Mouse (Mus musculus) right cerebral cortex, postnatal 10 days (tissue): ENCODE results near the gene Fam25c.
"Not testable (repeated sequence)": the region's sequence is repeated elsewhere in the genome, so short reads cannot be mapped to it uniquely, and the experiment has no call there.

ENCODE experiments used
- DNase-seq, 2 experiments: peaks; one replicate each; pipeline ENCODE4 v3.0.0; 2021; ENCODE audit warnings: low spot score in 2 of 2

Fam25c gene

GRCm38 (mm10) chr14:34355301-34355700 is at the start of gene Fam25c:
TSS of gene Fam25c (minus strand) at chr14:34355433.
- DNase-seq = no peak

DNA sequence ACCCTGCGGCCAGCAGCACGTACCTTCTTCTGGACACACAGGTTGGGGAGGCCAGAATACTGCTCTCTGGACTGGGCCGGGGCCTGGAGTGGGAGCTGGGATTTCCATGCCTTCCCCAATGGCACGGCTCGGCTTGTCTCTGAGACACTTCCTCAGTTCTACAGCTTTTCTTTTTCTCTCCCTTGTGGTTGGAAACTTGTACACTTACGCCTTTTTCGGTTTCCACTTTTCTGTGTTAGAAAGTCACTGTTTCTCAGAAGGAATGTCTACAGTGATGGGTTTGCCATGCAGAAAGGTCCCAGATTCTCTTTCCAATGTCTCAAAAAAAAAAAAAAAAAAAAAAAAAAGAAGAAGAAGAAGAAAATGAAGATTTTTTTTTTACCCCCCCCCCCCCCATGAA is 48.2 kb upstream of the Fam25c start:
- DNase-seq = no peak

- no peak for DNase-seq
Measured at GRCm38 (mm10) chr14:34402871-34403270, 47.6 kb upstream of the Fam25c start.

- peak; percentile 48 to 70 for DNase-seq
Measured at GRCm38 (mm10) chr14:34401135-34401534, 45.9 kb upstream of the Fam25c start.

- DNase-seq = no peak
Measured at GRCm38 (mm10) chr14:34400021-34400420, 44.8 kb upstream of the Fam25c start.

DNA sequence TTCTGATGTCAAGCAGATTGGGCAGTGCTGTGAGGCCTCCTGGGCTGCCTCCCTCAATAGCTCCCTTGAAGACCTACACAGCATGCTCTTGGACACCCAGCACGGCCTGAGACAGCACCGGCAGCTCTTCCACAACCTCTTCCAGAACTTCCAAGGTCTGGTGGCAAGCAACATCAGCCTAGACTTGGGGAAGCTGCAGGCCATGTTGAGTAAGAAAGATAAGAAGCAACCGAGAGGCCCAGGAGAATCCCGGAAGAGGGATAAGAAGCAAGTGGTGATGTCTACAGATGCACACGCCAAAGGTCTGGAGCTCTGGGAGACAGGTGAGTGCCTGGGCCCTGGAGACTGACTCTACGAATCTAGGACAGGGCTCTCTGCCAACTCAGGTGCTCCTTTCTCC is 44.1 kb upstream of the Fam25c start:
- DNase-seq = no peak

DNA sequence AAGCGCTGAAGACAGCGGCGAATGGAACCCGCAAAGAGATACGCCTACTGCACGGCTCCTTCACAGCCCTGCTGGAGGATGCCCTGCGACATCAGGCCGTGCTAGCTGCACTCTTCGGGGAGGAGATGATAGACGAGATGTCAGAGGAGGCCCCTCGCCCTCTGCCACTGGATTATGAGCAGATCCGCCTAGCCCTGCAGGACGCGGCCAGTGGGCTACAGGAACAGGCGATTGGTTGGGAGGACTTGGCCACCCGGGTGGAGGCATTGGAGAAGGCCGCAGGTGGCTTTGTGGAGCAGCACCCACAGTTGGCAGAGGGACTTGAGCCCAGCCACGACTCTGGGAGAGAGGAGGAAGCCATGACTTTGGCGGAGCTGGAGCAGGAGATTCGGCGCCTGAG is 43.7 kb upstream of the Fam25c start:
- DNase-seq = no peak

- peak in 1 of 2 experiments; percentile 29 for DNase-seq
Measured at GRCm38 (mm10) chr14:34397871-34398270, 42.6 kb upstream of the Fam25c start.

- no peak for DNase-seq
Measured at GRCm38 (mm10) chr14:34393295-34393694, 38.1 kb upstream of the Fam25c start.

DNA sequence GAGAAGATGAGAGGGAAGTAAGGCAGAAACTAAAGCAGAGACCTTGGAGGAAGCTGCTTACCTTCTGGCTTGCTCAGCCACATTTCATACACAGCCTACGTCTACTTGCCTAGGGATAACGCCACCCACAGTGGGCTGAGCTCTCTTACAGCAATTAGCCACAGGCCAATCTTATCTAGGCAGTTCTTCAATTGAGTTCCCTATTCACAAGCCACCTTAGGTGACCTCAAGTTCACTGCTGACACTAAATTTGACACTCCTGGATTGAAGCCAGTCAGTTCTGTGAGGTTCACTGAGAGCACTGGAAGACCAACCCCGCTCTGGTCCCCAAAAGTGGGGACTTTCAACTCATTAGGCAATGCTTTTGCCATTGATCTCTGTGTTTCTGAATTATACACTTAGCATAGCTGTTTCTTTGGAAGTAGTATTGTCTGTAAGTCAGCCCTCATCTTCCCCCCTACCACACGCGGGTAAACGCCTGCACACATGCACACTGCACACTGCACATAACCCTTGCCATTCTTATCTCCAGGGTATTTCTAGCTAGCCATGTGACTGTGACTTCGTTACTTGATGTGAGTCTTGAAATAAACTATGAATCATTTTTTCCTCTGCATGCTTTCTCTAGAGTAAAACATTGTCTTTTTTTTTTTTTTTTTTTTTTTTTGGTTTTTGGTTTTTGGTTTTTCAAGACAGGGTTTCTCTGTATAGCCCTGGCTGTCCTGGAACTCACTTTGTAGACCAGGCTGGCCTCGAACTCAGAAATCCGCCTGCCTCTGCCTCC is 27.9 kb upstream of the Fam25c start:
- no peak for DNase-seq

GRCm38 (mm10) chr14:34378560-34379331 is 23.5 kb upstream of the Fam25c start:
- DNase-seq = no peak

GRCm38 (mm10) chr14:34377121-34377520 is 21.9 kb upstream of the Fam25c start:
- DNase-seq = no peak

GRCm38 (mm10) chr14:34375941-34376340 is 20.7 kb upstream of the Fam25c start:
- no peak for DNase-seq

DNA sequence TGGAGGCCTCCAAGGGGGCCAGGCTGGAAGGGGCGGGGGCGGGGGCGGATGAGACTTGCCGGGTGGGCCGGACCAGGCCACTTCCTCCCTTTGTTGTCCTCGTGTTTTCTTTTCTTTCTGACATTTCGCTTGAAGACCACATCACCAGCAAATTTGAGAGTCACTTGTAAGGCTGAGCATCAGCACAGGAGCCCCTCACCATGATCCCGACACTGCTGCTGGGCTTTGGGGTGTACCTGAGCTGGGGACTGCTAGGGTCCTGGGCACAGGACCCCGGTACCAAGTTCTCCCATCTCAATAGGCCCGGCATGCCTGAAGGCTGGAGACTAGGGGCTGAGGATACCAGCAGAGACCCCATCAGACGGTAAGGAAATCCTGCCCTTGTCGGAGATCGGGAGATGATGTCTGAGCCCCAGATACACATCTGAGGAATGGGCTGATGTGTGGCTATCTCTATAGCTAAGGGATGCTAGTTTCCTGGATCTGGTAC is 20.2 kb upstream of the Fam25c start, which contains the start of gene Mmrn2:
Gene Mmrn2, plus strand, starts transcription at position 51 of the 490 bp plus-strand sequence.
- no peak for DNase-seq

DNA sequence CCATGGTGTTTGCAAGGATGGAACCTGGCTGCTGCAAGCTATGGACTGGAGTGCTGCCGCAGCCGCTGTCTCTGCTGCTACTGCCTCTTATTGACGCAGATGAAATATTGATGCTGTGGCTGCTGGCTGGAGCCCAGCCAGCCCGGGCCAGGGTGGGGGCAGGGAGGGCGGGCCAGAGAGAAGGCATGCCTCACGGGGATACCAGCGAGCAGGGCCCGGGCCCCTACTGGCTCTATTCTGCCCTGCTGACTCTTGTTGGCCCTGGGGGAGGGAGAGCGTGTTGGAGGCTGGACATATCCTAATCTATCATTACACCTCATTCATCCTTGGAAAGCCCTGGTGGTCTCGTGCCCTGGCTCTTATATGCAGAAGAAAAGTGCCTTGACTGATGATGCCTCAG is 19.3 kb upstream of the Fam25c start, which contains the start of gene Sncg:
Gene Sncg, minus strand, starts transcription at position 213 of the 400 bp plus-strand sequence.
- no peak for DNase-seq

GRCm38 (mm10) chr14:34373581-34373980 is 18.3 kb upstream of the Fam25c start:
- no peak for DNase-seq

DNA sequence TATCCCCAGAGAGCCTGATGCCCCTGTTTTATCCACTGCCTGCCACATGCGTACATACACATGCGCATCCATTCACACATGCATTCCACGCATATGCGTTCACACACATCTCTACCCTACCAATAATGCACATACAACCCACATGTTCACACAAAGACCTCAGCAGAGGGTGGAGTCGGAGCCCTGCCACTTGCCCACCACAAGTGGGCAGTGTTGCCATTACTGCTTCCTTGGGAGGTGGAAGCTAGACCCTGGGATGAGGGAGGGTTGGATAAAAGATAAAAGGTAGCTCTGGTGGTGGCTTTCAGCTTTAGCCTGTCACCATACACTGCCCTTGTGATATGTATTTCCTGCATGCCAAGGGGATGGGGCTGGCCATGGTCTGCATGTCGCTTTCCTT is 17.4 kb upstream of the Fam25c start:
- DNase-seq = peak; percentile 48 to 65

GRCm38 (mm10) chr14:34371763-34372162 is 16.5 kb upstream of the Fam25c start:
- no peak for DNase-seq

DNA sequence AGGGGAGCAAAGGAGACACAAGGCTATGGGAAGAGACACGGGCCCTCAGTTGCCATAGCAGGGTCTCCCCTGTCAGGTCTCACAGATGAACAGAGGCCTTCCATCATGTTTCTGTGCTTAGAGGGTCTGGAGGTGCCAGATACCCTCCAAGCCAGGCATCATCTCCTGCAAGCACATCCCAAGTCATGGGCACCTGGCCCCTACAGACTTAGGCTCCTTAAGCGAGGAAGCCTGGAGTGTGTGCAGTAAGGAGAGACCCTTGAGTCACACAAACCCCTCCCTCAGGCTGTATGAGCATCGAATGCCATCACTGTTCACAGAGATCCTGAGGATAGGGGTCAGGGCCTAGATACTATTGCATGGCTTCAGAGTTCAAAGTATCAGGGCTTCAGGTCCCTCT is 15.7 kb upstream of the Fam25c start:
- DNase-seq = no peak

- DNase-seq = no peak
Measured at GRCm38 (mm10) chr14:34370203-34370602, 15.0 kb upstream of the Fam25c start.

GRCm38 (mm10) chr14:34365147-34365507 is 9.9 kb upstream of the Fam25c start:
- DNase-seq = no peak

DNA sequence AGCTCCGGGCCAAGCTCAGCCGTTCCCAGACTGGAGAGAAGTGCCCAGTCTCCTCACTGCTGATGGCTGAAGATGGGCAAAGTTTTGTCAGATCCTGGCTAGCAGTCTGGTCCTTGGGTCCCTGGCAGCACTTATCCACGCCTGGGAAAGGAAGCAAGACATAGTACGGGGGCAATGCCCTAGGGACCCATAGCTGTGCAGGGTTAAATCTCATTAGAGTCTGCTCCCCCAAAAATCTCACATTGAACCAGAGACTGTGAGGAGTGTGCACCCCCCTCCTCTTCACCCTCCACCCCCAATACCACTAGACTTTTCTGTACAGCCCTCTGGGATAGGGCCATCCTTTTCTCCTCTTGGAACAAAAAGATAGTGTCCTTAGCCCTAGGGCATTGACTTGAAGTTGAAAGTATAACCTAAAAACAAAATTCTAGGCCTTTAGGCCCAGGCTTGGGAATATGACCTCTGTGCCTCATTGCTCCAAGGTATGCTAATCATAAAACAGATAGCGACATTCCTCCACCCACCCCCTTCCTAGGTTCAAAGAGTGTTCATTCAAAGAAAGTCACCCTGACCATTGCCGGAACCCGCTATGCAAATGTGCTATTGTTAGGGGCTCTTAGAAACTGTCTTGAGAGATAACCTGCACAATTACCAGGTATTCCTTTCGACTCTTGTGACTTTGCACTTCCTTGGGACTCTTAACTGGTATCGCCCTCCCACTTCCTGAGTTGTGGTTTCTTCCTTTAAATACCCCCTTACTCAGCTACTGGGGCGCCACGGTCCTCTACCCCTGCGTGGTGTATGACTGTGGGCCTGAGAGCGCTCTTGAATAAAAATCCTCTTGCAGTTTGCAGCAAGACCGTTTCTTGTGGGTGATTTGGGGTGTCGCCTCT is 9.3 kb upstream of the Fam25c start:
- not testable (repeated sequence) for DNase-seq
